Mouse (Mus musculus) liver, postnatal 0 days (tissue): Measurements from ENCODE around the gene Sec24d. TPM values are rescaled to one million over a fixed set of nuclear protein-coding genes. Genes with fewer than 3 reads are reported as not detected.
"Not testable (repeated sequence)": the region's sequence is repeated elsewhere in the genome, so short reads cannot be mapped to it uniquely, and the experiment has no call there.

ENCODE experiments used
- ATAC-seq: fragments of 200-750 bp; cut with Nextera tagmentation; 2 replicates; pipeline ENCODE4 v1.8.0; 2017; ENCODE audit warnings: mild to moderate bottlenecking, moderate library complexity
- DNase-seq: peaks from one replicate; pipeline ENCODE4 v3.0.0-alpha.2; 2016
- H3K27ac ChIP-seq: fragments of 300-500 bp; sonication (generic); 2 replicates; pipeline ENCODE4 v1.5.1; 2014; ENCODE audit warnings: antibody characterized with exemption, moderate library complexity, mild to moderate bottlenecking, low read depth
- H3K27me3 ChIP-seq: fragments of 300-500 bp; sonication (generic); 2 replicates; pipeline ENCODE4 v1.6.1; 2014; ENCODE audit warnings: low read length, control low read depth, mixed read lengths; ENCODE audit not compliant: insufficient read depth
- H3K36me3 ChIP-seq: fragments of 300-500 bp; sonication (generic); replicated peaks from 2 replicates; pipeline ENCODE4 v1.6.1; 2014; ENCODE audit warnings: mild to moderate bottlenecking, control low read depth, low read length, moderate library complexity, mixed read lengths; ENCODE audit not compliant: insufficient read depth
- H3K4me1 ChIP-seq: fragments of 300-500 bp; sonication (generic); 2 replicates; pipeline ENCODE4 v1.6.1; 2014; ENCODE audit warnings: antibody characterized with exemption, mild to moderate bottlenecking, control low read depth; ENCODE audit not compliant: insufficient read depth
- H3K4me2 ChIP-seq: fragments of 300-500 bp; sonication (generic); 2 replicates; pipeline ENCODE4 v1.6.1; 2014; ENCODE audit warnings: low read depth, mild to moderate bottlenecking, low read length, moderate library complexity, mixed read lengths
- H3K4me3 ChIP-seq: fragments of 300-500 bp; sonication (generic); 2 replicates; pipeline ENCODE4 v1.5.1; 2014; ENCODE audit warnings: low read depth, low read length
- H3K9ac ChIP-seq: fragments of 300-500 bp; sonication (generic); replicated peaks from 2 replicates; pipeline ENCODE4 v1.6.1; 2014; ENCODE audit warnings: mild to moderate bottlenecking, moderate library complexity
- H3K9me3 ChIP-seq: fragments of 300-500 bp; sonication (generic); 2 replicates; pipeline ENCODE4 v1.6.1; 2016; ENCODE audit warnings: mild to moderate bottlenecking, control low read depth, low read length, mixed read lengths
- CTCF ChIP-seq: sonication (generic); IDR thresholded peaks from 2 replicates; pipeline ENCODE4 v1.5.1; 2016; ENCODE audit warnings: antibody characterized with exemption, low read depth
- EP300 ChIP-seq: IDR thresholded peaks from 2 replicates; pipeline ENCODE4 v1.6.1; 2016; ENCODE audit warnings: antibody characterized with exemption, low read depth, mild to moderate bottlenecking
- WGBS: fragments of 180-500 bp; shearing (Covaris S2); extraction: QIAGEN DNeasy Blood & Tissue Kit; methylation state at CpG from one replicate; pipeline ENCODE4 v1.1.7; 2014; ENCODE audit not compliant: insufficient replicate concordance; 5-methylcytosine and 5-hydroxymethylcytosine counted together
- polyA plus RNA-seq: library from polyadenylated mRNA; unstranded; fragments of >200 nt; fragmentation: Nextera tagmentation; extraction: Ambion mirVana; gene quantifications from 2 replicates; pipeline ENCODE4 v1.2.1, GENCODE M21; 2015

Sec24d gene
- polyA plus RNA-seq, 1 experiment from 2014 or later: 18.5 TPM

DNA sequence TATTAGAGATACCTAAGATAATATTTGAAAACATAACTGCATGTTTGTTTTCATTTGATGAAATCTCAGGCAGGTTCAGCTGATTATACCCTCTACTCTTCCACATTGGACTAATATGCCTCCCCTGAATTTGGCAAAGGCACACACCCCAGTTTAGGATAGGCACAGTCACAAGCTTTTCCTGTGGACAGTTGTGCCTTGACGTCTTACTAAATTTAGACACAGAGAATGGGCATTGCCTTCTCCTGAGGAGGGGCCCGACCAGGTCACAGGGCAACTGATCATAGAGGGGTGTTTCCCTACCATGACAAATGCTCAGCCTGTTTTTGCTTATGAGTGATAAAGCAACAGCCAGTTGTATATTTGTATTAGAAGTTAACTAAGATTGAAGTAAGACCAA, 84.3 kb downstream of the Sec24d start:
- Histone ChIP-seq H3K4me1 (no peaks in the 10 kb centered on the region), H3K36me3 (peaks cover 33% of the 10 kb centered on the region), H3K4me3 (no peak overlapping the region), H3K9me3 (no peaks in the 10 kb centered on the region), H3K27me3 (no peaks in the 10 kb centered on the region), H3K9ac (no peak overlapping the region), H3K4me2 (no peak overlapping the region), H3K27ac (no peak overlapping the region)
- DNase-seq (no peak), ATAC-seq (no peak)
- WGBS: 49% methylated on average over 2 of the region's 2 CpGs
- TF ChIP-seq CTCF (no peak), EP300 (no peak)

- Histone ChIP-seq H3K27me3 (no peaks in the 10 kb centered on the region), H3K4me3 (no peak overlapping the region), H3K9me3 (no peaks in the 10 kb centered on the region), H3K27ac (no peak overlapping the region), H3K9ac (no peak overlapping the region), H3K36me3 (peaks cover 43% of the 10 kb centered on the region), H3K4me2 (no peak overlapping the region), H3K4me1 (no peaks in the 10 kb centered on the region)
- no peak for ATAC-seq
- TF ChIP-seq EP300: no peak
- TF ChIP-seq CTCF: peak; percentile 58
- peak; percentile 31 for DNase-seq
- 53% methylated on average over 6 of the region's 6 CpGs for WGBS
Observed at GRCm38 (mm10) chr3:123353183-123353582, 85.9 kb downstream of the Sec24d start.

DNA sequence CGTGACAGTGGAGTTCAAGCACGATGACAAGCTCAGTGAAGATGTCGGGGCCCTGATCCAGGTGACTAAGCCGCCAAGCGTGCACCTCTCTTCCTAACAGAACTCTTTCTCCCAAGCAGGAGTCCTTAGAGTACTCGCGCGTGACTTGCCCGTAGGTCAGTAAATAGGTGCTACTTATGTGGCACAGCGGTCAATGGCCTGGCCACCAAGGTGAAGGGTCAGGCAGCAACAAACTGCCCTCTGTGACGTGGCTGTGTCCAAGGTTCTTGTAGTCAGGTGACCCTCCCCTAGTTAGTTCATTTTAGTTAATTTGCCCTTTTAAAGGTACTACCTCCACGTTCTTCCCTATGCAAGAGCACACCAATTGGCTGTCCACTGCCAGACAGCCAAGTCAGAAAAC, 86.4 kb downstream of the Sec24d start:
- no peak for TF ChIP-seq EP300
- no peak for TF ChIP-seq CTCF
- Histone ChIP-seq H3K9me3 (no peaks in the 10 kb centered on the region), H3K36me3 (peaks cover 42% of the 10 kb centered on the region), H3K27me3 (no peaks in the 10 kb centered on the region), H3K27ac (no peak overlapping the region), H3K4me3 (no peak overlapping the region), H3K9ac (no peak overlapping the region), H3K4me2 (no peak overlapping the region), H3K4me1 (no peaks in the 10 kb centered on the region)
- ATAC-seq (no peak), DNase-seq (no peak)
- 89% methylated on average over 12 of the region's 12 CpGs for WGBS

DNA sequence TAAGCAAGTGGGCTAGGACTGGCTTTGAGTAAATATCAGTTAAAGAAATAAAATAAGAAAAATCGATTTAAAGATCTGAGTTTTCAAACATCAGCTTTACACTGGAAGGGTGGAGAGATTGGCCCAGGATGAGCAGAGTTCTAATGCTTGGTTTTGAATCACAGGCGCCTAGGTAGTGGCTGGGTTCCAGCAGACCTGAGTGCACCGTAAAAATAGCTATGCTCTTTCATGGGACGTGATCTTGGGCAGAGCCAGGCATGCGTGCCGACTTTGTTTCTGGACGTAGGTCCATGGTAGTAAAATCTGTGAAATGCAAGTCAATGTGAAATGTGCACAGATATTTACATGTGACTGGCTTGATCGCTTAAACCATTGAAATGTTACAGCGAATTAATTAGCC, 87.1 kb downstream of the Sec24d start:
- TF ChIP-seq EP300 (no peak), CTCF (no peak)
- H3K27me3 ChIP-seq: no peaks in the 10 kb centered on the region

DNA sequence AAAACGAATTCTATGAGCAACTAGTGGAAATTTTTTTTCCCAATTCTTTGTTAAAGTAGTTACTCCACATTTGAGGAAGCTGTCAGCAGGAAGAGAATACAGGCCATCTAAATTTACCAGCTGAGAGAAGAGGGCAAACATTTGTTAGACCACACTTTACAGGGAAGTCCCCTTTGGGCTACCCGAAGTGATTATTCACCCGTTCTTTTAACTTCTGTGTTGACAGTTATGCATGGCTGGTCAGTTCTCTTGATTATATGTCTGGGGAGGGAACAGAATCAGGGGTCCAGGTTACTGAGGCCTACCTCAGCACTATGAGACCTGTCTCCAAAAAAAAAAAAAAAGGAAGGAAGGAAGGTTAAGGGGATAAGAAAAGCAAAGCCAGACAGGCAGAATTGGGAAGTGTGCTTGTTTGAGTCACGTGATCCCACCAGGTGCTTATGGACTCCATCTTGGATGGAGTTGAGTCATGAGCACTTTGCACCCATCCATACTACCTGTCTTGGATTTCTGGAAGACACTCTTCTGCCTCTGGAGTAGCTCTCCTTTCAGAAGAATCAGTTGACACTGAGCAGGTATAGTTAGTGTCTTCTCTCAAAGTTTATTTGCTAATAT, 89.2 kb downstream of the Sec24d start:
- no peak overlapping the region for H3K9ac ChIP-seq
- TF ChIP-seq CTCF (no peak), EP300 (no peak)
- no peaks in the 10 kb centered on the region for H3K4me1 ChIP-seq
- no peak overlapping the region for H3K4me2 ChIP-seq
- no peak overlapping the region for H3K27ac ChIP-seq
- ATAC-seq (no peak), DNase-seq (no peak)
- H3K36me3 ChIP-seq: peaks cover 45% of the 10 kb centered on the region
- WGBS: 49% methylated on average over 4 of the region's 4 CpGs
- no peak overlapping the region for H3K4me3 ChIP-seq
- H3K9me3 ChIP-seq: no peaks in the 10 kb centered on the region
- no peaks in the 10 kb centered on the region for H3K27me3 ChIP-seq

More for the DNA sequence above, 87.1 kb downstream of the Sec24d start:
- H3K4me2 ChIP-seq: no peak overlapping the region
- H3K4me3 ChIP-seq: no peak overlapping the region
- DNase-seq: no peak
- no peak for ATAC-seq
- H3K4me1 ChIP-seq: no peaks in the 10 kb centered on the region
- WGBS: 86% methylated on average over 9 of the region's 9 CpGs
- H3K9ac ChIP-seq: no peak overlapping the region
- no peaks in the 10 kb centered on the region for H3K9me3 ChIP-seq
- no peak overlapping the region for H3K27ac ChIP-seq
- peaks cover 40% of the 10 kb centered on the region for H3K36me3 ChIP-seq

GRCm38 (mm10) chr3:123366820-123367219, 99.6 kb downstream of the Sec24d start:
- not testable (repeated sequence) for H3K9ac ChIP-seq, H3K9me3 ChIP-seq, H3K4me2 ChIP-seq, DNase-seq, H3K4me3 ChIP-seq, H3K4me1 ChIP-seq, ATAC-seq, H3K27me3 ChIP-seq, H3K27ac ChIP-seq
- WGBS: 72% methylated on average over 2 of the region's 2 CpGs
- peaks cover 46% of the 10 kb centered on the region for H3K36me3 ChIP-seq

GRCm38 (mm10) chr3:123369161-123369560, 101.9 kb downstream of the Sec24d start:
- no peaks in the 10 kb centered on the region for H3K9me3 ChIP-seq
- ATAC-seq (no peak), DNase-seq (no peak)
- H3K9ac ChIP-seq: no peak overlapping the region
- H3K4me2 ChIP-seq: no peak overlapping the region
- 91% methylated on average over 12 of the region's 12 CpGs for WGBS
- no peak for TF ChIP-seq EP300
- no peak for TF ChIP-seq CTCF
- H3K27ac ChIP-seq: no peak overlapping the region
- no peak overlapping the region for H3K4me3 ChIP-seq
- H3K27me3 ChIP-seq: no peaks in the 10 kb centered on the region
- no peaks in the 10 kb centered on the region for H3K4me1 ChIP-seq
- H3K36me3 ChIP-seq: peaks cover 40% of the 10 kb centered on the region
